In the genomic region with DNA sequence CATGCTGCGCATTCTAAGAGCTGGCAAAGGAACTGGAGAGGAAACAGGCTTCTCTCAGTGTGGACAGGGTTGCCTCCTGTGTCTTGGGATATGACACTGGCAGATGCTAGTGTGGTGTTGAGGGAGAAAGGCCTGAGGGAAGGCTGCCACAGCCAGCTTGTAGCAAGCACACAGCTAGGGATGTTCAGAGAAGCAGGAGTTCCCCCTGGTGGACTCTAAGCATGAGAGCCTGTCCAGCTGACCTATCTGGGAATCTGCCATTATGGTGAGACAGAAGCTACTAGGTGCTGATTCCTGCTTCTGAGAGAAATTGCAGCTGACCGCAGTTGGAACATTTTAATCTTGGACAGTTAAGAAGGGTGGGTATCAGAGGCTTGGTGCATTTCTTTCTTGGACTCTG, we compare ENCODE assay signal across 10 mouse cellular contexts. TPM values are rescaled to one million over a fixed set of nuclear protein-coding genes. Genes with fewer than 3 reads are reported as not detected.
DNase-seq lines count a peak whose midpoint lies in the region; ATAC-seq lines count a peak whose summit lies in the region.
"Had no signal": no experiment of that assay in that cellular context is flagged by ENCODE, and none has a peak within 500 bp of the region (broad histone marks: within the 10 kb centered on the region; RNA-seq: fewer than 3 reads in every experiment).

No protein-coding gene starts in this region.

- no peaks in the 10 kb centered on the region for H3K9me3 ChIP-seq in forebrain, embryonic 14.5 days (replicated peaks; ENCODE audit: control insufficient read depth, low read length)
- H3K9me3 ChIP-seq in forebrain, embryonic 12.5 days: no peaks in the 10 kb centered on the region
- no peaks in the 10 kb centered on the region for H3K9me3 ChIP-seq in neural tube, embryonic 11.5 days (ENCODE audit: control insufficient read depth, low read length)
- no peaks in the 10 kb centered on the region for H3K9me3 ChIP-seq in hindbrain, embryonic 11.5 days (ENCODE audit: control insufficient read depth, low read length)
- H3K9me3 ChIP-seq: embryonic facial prominence, embryonic 15.5 days; liver, embryonic 13.5 days had no signal

- H3K27ac ChIP-seq in forebrain, embryonic 14.5 days (ENCODE audit: low read depth, low read length): 0 out of 2 replicates have a peak overlapping the region, but pooled peaks have one; percentile 0
- H3K27ac ChIP-seq in forebrain, embryonic 12.5 days: no peak overlapping the region
- peak overlapping the region; percentile 3; the same call in 1 of the 2 replicates for H3K27ac ChIP-seq in neural tube, embryonic 11.5 days (ENCODE audit: low read depth, low read length)
- 0 out of 2 replicates have a peak overlapping the region, but pooled peaks have one; percentile 4 for H3K27ac ChIP-seq in hindbrain, embryonic 11.5 days (ENCODE audit: low read depth, low read length)
- H3K27ac ChIP-seq: embryonic facial prominence, embryonic 15.5 days; liver, embryonic 13.5 days had no signal

- peaks cover 64% of the 10 kb centered on the region for H3K36me3 ChIP-seq in forebrain, embryonic 14.5 days (ENCODE audit: control insufficient read depth, insufficient read depth, low read length)
- H3K36me3 ChIP-seq in forebrain, embryonic 12.5 days (replicated peaks): peaks cover 73% of the 10 kb centered on the region
- H3K36me3 ChIP-seq in neural tube, embryonic 11.5 days (ENCODE audit: control insufficient read depth, insufficient read depth, low read length): peaks cover 6% of the 10 kb centered on the region
- H3K36me3 ChIP-seq in hindbrain, embryonic 11.5 days (ENCODE audit: control insufficient read depth, insufficient read depth, low read length): 0 out of 2 replicates have a peak, but pooled peaks cover 1% of the 10 kb centered on the region
- H3K36me3 ChIP-seq: liver, embryonic 13.5 days had no signal

- H3K4me1 ChIP-seq in forebrain, embryonic 14.5 days (ENCODE audit: control insufficient read depth, insufficient read depth, low read length): peaks cover 14% of the 10 kb centered on the region
- H3K4me1 ChIP-seq in forebrain, embryonic 12.5 days: peaks cover 23% of the 10 kb centered on the region
- H3K4me1 ChIP-seq in neural tube, embryonic 11.5 days (ENCODE audit: control insufficient read depth, insufficient read depth, low read length): peaks cover 10% of the 10 kb centered on the region
- H3K4me1 ChIP-seq in hindbrain, embryonic 11.5 days (replicated peaks; ENCODE audit: control insufficient read depth, insufficient read depth, low read length): peaks cover 8% of the 10 kb centered on the region; the same call in 1 of the 2 replicates
- H3K4me1 ChIP-seq: embryonic facial prominence, embryonic 15.5 days; liver, embryonic 13.5 days had no signal

- ATAC-seq in forebrain, embryonic 14.5 days: no peak
- no peak for ATAC-seq in forebrain, embryonic 12.5 days (ENCODE audit: low FRiP score)
- ATAC-seq in neural tube, embryonic 11.5 days (ENCODE audit: insufficient read depth, low FRiP score, low TSS enrichment): no peak
- no peak for ATAC-seq in hindbrain, embryonic 11.5 days (ENCODE audit: low FRiP score)

- H3K27me3 ChIP-seq in forebrain, embryonic 14.5 days (replicated peaks; ENCODE audit: control insufficient read depth, insufficient read depth, low read length): no peaks in the 10 kb centered on the region
- H3K27me3 ChIP-seq in forebrain, embryonic 12.5 days: no peaks in the 10 kb centered on the region
- H3K27me3 ChIP-seq in neural tube, embryonic 11.5 days (ENCODE audit: control insufficient read depth, insufficient read depth, low read length): no peaks in the 10 kb centered on the region
- H3K27me3 ChIP-seq in hindbrain, embryonic 11.5 days (ENCODE audit: control insufficient read depth, insufficient read depth, low read length): no peaks in the 10 kb centered on the region
- H3K27me3 ChIP-seq: embryonic facial prominence, embryonic 15.5 days; liver, embryonic 13.5 days had no signal

- no peak overlapping the region for H3K9ac ChIP-seq in forebrain, embryonic 14.5 days (ENCODE audit: low read length)
- H3K9ac ChIP-seq in forebrain, embryonic 12.5 days: no peak overlapping the region
- H3K9ac ChIP-seq in neural tube, embryonic 11.5 days (ENCODE audit: low read length): no peak overlapping the region
- H3K9ac ChIP-seq in hindbrain, embryonic 11.5 days (ENCODE audit: low read depth, low read length): no peak overlapping the region
- H3K9ac ChIP-seq: embryonic facial prominence, embryonic 15.5 days; liver, embryonic 13.5 days had no signal

- H3K4me3 ChIP-seq in forebrain, embryonic 14.5 days (ENCODE audit: low read depth, low read length): no peak overlapping the region
- no peak overlapping the region for H3K4me3 ChIP-seq in forebrain, embryonic 12.5 days (replicated peaks)
- H3K4me3 ChIP-seq in neural tube, embryonic 11.5 days (ENCODE audit: low read depth, low read length): no peak overlapping the region
- H3K4me3 ChIP-seq in hindbrain, embryonic 11.5 days (ENCODE audit: low read depth, low read length): no peak overlapping the region
- H3K4me3 ChIP-seq: embryonic facial prominence, embryonic 15.5 days; liver, embryonic 13.5 days had no signal

- no peak overlapping the region for H3K4me2 ChIP-seq in forebrain, embryonic 14.5 days (ENCODE audit: low read length)
- no peak overlapping the region for H3K4me2 ChIP-seq in forebrain, embryonic 12.5 days
- H3K4me2 ChIP-seq in neural tube, embryonic 11.5 days (ENCODE audit: low read depth): no peak overlapping the region
- H3K4me2 ChIP-seq in hindbrain, embryonic 11.5 days (replicated peaks; ENCODE audit: low read depth, low read length): no peak overlapping the region
- H3K4me2 ChIP-seq: embryonic facial prominence, embryonic 15.5 days; liver, embryonic 13.5 days had no signal

- 94% methylated on average over 2 of the region's 2 CpGs for WGBS in forebrain, embryonic 14.5 days
- WGBS in forebrain, embryonic 12.5 days: 95% methylated on average over 2 of the region's 2 CpGs
- 95% methylated on average over 2 of the region's 2 CpGs for WGBS in neural tube, embryonic 11.5 days
- 94% methylated on average over 2 of the region's 2 CpGs for whole genome bisulfite sequencing in hindbrain, embryonic 11.5 days

- peak; percentile 44 for DNase-seq in forebrain, embryonic 14.5 days (ENCODE audit: low spot score)
- DNase-seq in neural tube, embryonic 11.5 days (ENCODE audit: low spot score): peak; percentile 50
- DNase-seq in neural tube, embryonic 10.5 days (ENCODE audit: extremely low spot score, low spot score): no peak
- DNase-seq in hindbrain, embryonic 11.5 days (ENCODE audit: low spot score): peak; percentile 35
- DNase-seq in right cerebral cortex, postnatal 25 days: no peak
- no peak for DNase-seq in urinary bladder, postnatal 25 days (ENCODE audit: low spot score)
- no peak for DNase-seq in gastrocnemius, postnatal 4 days (ENCODE audit: low spot score in 2 of 2)
- DNase-seq: liver, embryonic 13.5 days had no signal

RNA-seq across cellular contexts. Expression of a gene that starts 19.1 kb away (rescaled TPM):
- not detected in 2 replicates for polyA plus RNA-seq in forebrain, embryonic 14.5 days (2014; fragmentation: Nextera tagmentation; extraction: Ambion mirVana)
- polyA plus RNA-seq in forebrain, embryonic 12.5 days (2016; fragmentation: Nextera tagmentation; extraction: Ambion mirVana): not detected in 2 replicates
- polyA plus RNA-seq in neural tube, embryonic 11.5 days (2014; fragmentation: Nextera tagmentation; extraction: Ambion mirVana): not detected in 2 replicates
- polyA plus RNA-seq in hindbrain, embryonic 11.5 days (2014; fragmentation: Nextera tagmentation; extraction: Ambion mirVana): 0.08 TPM in 1 of 2 replicates, not detected in the other
- under 1 TPM in 1 of 2 experiments, not detected in 1; 0.10 TPM for total RNA-seq in gastrocnemius, postnatal 4 days (2021)
- polyA plus RNA-seq: embryonic facial prominence, embryonic 15.5 days; liver, embryonic 13.5 days had no signal

Comparison
In these comparisons a context has a peak if more than half of its experiments do, and no peak if none do; other contexts are left out.
1. DNase-seq: peak in forebrain, embryonic 14.5 days (single experiment), neural tube, embryonic 11.5 days (single experiment) and hindbrain, embryonic 11.5 days (single experiment); none in neural tube, embryonic 10.5 days (single experiment), right cerebral cortex, postnatal 25 days (single experiment), urinary bladder, postnatal 25 days (single experiment) and gastrocnemius, postnatal 4 days (0 of 2).